Mouse (Mus musculus) embryonic facial prominence, embryonic 11.5 days (tissue): ENCODE data around the gene Decr2. TPM values are rescaled to one million over a fixed set of nuclear protein-coding genes. Genes with fewer than 3 reads are reported as not detected.

Experiments used
- ATAC-seq: fragments of 200-750 bp; cut with Nextera tagmentation; replicated peaks from 2 replicates; pipeline ENCODE4 v1.8.0; 2017; ENCODE audit warnings: low read depth; ENCODE audit not compliant: insufficient number of reproducible peaks, low FRiP score, low TSS enrichment
- DNase-seq: peaks from one replicate; pipeline ENCODE4 v3.0.0-alpha.2; 2015; ENCODE audit warnings: low spot score
- H3K27ac ChIP-seq: fragments of 300-500 bp; sonication (generic); replicated peaks from 2 replicates; pipeline ENCODE4 v1.5.1; 2014; ENCODE audit warnings: mild to moderate bottlenecking, low read depth, low read length, control low read depth
- H3K27me3 ChIP-seq: fragments of 300-500 bp; sonication (generic); 2 replicates; pipeline ENCODE4 v1.6.1; 2014; ENCODE audit warnings: mild to moderate bottlenecking, low read length, moderate library complexity, mixed read lengths; ENCODE audit not compliant: control insufficient read depth, insufficient read depth
- H3K36me3 ChIP-seq: fragments of 300-500 bp; sonication (generic); replicated peaks from 2 replicates; pipeline ENCODE4 v1.6.1; 2014; ENCODE audit warnings: low read depth, mild to moderate bottlenecking, low read length, moderate library complexity, mixed read lengths; ENCODE audit not compliant: control insufficient read depth, insufficient read depth
- H3K4me1 ChIP-seq: fragments of 300-500 bp; sonication (generic); 2 replicates; pipeline ENCODE4 v1.6.1; 2014; ENCODE audit warnings: low read length, mixed read lengths; ENCODE audit not compliant: control insufficient read depth, insufficient read depth
- H3K4me2 ChIP-seq: fragments of 300-500 bp; sonication (generic); 2 replicates; pipeline ENCODE4 v1.6.1; 2014; ENCODE audit warnings: low read depth, mild to moderate bottlenecking, control low read depth, low read length, moderate library complexity
- H3K4me3 ChIP-seq: fragments of 300-500 bp; sonication (generic); 2 replicates; pipeline ENCODE4 v1.5.1; 2014; ENCODE audit warnings: low read depth, low read length, control low read depth
- H3K9ac ChIP-seq: fragments of 300-500 bp; sonication (generic); replicated peaks from 2 replicates; pipeline ENCODE4 v1.6.1; 2014; ENCODE audit warnings: mild to moderate bottlenecking, control low read depth, low read length
- H3K9me3 ChIP-seq: fragments of 300-500 bp; sonication (generic); replicated peaks from 2 replicates; pipeline ENCODE4 v1.6.1; 2016; ENCODE audit warnings: mild to moderate bottlenecking, low read length, inconsistent platforms, mixed read lengths; ENCODE audit not compliant: control insufficient read depth
- WGBS: fragments of 180-500 bp; shearing (Covaris S2); extraction: QIAGEN DNeasy Blood & Tissue Kit; methylation state at CpG from one replicate; pipeline ENCODE4 v1.1.7; 2014; 5-methylcytosine and 5-hydroxymethylcytosine counted together
- polyA plus RNA-seq: library from polyadenylated mRNA; unstranded; fragments of >200 nt; fragmentation: Nextera tagmentation; extraction: Ambion mirVana; gene quantifications from 2 replicates; pipeline ENCODE4 v1.2.1, GENCODE M21; 2014

Decr2 gene
- polyA plus RNA-seq, 1 experiment from 2014 or later, result 18.8 TPM

DNA sequence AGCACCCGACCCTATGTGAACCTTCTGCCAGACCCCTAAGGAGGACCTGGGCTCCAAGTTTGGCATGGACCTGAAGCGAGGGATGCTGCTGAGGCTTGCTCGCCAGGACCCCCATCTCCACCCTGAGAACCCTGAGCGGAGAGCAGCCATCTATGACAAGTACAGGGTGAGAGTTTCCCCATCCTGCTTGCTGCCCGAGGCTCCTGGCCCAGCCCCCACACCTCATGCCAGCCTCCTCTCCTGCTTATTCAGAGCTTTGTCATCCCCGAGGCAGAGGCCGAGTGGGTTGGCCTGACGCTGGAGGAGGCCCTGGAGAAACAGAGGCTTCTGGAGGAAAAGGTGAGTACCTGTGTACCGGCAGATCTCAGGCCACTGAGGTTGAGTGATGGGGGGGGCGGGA is 35.1 kb upstream of the Decr2 start:
- Histone ChIP-seq H3K4me2 (no peak overlapping the region), H3K27me3 (no peaks in the 10 kb centered on the region), H3K36me3 (peaks cover 11% of the 10 kb centered on the region), H3K9me3 (no peaks in the 10 kb centered on the region), H3K9ac (no peak overlapping the region), H3K4me3 (no peak overlapping the region), H3K4me1 (peaks cover 6% of the 10 kb centered on the region; the same call in 1 of the 2 replicates), H3K27ac (no peak overlapping the region)
- 95% methylated on average over 10 of the region's 10 CpGs for WGBS
- ATAC-seq (no peak), DNase-seq (no peak)

DNA sequence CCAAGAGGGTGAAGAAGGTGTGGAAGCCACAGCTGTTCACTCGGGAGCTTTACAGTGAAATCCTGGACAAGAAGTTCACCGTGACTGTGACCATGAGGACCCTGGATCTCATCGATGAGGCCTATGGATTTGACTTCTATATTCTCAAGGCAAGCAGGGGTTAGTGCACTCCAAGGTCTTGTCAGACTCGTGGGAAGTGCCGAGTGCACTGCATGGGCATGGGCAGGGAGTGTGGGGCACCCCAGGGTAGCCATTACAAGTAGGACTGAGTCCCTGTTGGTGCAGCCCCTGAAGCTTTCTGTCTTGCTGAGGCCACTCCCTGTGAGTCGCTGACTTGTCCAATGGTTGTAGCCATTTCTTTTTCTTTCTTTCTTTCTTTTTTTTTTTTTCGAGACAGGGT is 34.4 kb upstream of the Decr2 start:
- no peaks in the 10 kb centered on the region for H3K9me3 ChIP-seq
- peaks cover 8% of the 10 kb centered on the region for H3K36me3 ChIP-seq
- no peaks in the 10 kb centered on the region for H3K27me3 ChIP-seq
- peaks cover 6% of the 10 kb centered on the region; the same call in 1 of the 2 replicates for H3K4me1 ChIP-seq
- peak overlapping the region; percentile 79 for H3K4me2 ChIP-seq
- H3K4me3 ChIP-seq, result peak overlapping the region; percentile 64
- peak overlapping the region; percentile 56; the same call in 1 of the 2 replicates for H3K9ac ChIP-seq
- DNase-seq (no peak), ATAC-seq (no peak)
- 87% methylated on average over 7 of the region's 7 CpGs for WGBS
- H3K27ac ChIP-seq, result no peak overlapping the region

DNA sequence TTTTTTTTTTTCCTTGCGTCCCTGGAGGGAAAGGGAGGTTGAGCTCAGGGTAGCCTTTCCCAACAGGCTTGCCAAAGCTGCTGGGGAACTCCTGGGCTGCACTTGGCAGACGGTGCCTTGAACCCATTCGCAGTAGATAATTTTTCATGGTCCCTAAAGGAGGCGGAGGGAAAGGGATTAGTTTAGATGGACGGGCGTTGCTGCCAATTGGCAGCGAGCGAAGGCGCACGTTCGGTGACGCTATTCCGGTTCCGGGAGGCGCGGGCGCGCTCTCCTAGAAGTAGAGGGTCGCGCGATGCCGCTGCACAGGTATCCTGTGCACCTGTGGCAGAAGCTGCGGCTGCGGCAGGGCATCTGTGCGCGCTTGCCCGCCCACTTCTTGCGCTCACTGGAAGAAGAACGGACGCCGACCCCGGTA is 33.1 kb upstream of the Decr2 start, which contains the start of gene Mrpl28:
Gene Mrpl28, plus strand, starts transcription at position 234 of the 418 bp plus-strand sequence.
- WGBS, result under 1% methylated on average over 32 of the region's 32 CpGs
- peak within 1 kb of the TSS; percentile 64 for H3K4me3 ChIP-seq
- ATAC-seq, result peak; percentile 81
- H3K4me1 ChIP-seq, result peaks cover 6% of the 10 kb centered on the region; the same call in 1 of the 2 replicates
- peak within 1 kb of the TSS; percentile 79 for H3K4me2 ChIP-seq
- peaks cover 6% of the 10 kb centered on the region for H3K36me3 ChIP-seq
- no peaks in the 10 kb centered on the region for H3K9me3 ChIP-seq
- peak within 1 kb of the TSS; percentile 56 for H3K9ac ChIP-seq
- H3K27ac ChIP-seq, result no peak within 1 kb of the TSS
- no peaks in the 10 kb centered on the region for H3K27me3 ChIP-seq
- DNase-seq, result peak; percentile 97

DNA sequence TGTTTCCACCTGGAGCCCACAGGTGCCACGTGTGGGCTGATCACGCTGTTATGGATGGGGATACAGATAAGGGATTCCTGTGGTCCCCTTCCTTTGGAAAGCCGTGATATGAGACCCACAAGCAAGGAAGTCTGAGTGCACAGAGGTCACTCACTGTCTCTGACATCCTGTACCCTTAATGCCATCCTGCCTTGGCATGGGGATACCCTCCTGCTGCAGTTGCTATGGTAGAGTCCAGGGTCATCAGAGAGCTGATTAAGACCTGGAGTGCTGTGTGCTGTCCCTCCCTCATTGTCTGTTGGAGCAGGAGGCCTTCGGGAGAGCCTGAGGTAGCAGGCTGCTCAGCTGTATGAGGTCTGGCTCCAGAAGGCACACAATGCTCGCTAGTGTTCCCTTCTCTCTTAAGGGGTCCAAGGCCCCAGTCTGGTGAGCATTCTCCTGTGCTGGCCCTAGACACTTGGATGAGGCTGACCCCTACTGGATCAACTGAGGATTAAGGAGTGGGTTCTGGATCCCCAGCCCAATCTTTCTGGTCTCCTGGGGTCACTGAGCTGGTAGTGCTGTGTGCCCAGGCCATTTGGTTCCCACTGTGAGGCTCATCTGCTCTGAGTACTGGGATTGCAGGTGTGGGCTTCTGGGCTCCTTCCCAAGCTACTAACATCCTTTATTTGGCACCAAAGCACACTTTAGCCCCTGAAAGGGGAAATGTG is 32.4 kb upstream of the Decr2 start:
- ATAC-seq, result no peak; the same call in 1 of the 2 replicates
- no peak overlapping the region for H3K4me2 ChIP-seq
- 50% methylated on average over 5 of the region's 5 CpGs for WGBS
- H3K27ac ChIP-seq, result no peak overlapping the region
- no peaks in the 10 kb centered on the region for H3K9me3 ChIP-seq
- peaks cover 6% of the 10 kb centered on the region for H3K36me3 ChIP-seq
- H3K4me3 ChIP-seq, result no peak overlapping the region
- no peaks in the 10 kb centered on the region for H3K27me3 ChIP-seq
- DNase-seq, result no peak
- H3K9ac ChIP-seq, result no peak overlapping the region
- peaks cover 6% of the 10 kb centered on the region; the same call in 1 of the 2 replicates for H3K4me1 ChIP-seq

DNA sequence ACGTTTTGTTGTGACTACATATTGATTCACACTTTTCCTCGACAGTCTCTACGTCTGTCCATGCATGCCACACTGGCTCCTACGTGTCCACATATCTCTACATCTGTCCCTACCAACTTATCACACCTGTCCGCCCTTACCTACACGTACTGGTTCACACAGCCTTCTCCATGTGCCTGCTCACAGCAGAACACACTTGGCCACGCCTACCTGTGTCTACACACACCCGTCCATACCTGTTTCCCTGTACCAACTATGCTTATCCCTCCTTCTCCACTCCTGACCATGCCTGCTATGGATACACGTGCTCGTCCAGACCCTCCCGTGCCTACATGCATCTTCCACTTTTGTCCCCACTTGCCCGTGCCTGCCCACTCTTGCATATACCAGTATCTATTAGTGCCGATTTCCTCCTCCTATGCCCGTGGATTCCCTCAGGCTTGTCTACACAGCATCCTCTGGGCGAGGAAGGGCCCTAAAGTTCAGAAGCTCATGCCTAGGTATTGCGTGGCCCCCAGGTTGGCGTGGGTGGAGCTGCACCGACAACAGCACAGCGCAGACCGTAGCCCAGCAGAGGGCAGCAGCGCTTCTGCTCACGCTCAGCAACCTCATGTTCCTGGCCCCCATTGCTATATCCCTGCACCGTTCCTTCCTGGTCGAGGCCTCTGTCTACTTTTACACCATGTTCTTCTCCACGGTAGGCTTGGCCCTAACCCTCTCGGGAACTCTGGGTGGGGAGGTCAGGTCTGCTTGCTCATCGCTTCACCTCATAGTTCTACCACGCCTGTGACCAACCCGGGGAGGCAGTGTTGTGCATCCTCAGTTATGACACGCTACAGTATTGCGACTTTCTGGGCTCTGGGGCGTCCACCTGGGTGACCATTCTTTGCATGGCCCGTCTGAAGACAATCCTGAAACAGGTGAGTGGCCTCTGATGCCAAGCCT is 29.9 kb upstream of the Decr2 start:
- no peak overlapping the region for H3K4me2 ChIP-seq
- H3K36me3 ChIP-seq, result no peaks in the 10 kb centered on the region
- peaks cover 10% of the 10 kb centered on the region for H3K27me3 ChIP-seq
- H3K9me3 ChIP-seq, result no peaks in the 10 kb centered on the region
- WGBS, result 50% methylated on average over 33 of the region's 33 CpGs
- DNase-seq (peak; percentile 81), ATAC-seq (no peak)
- H3K27ac ChIP-seq, result no peak overlapping the region
- H3K9ac ChIP-seq, result no peak overlapping the region
- H3K4me3 ChIP-seq, result no peak overlapping the region
- H3K4me1 ChIP-seq, result peaks cover 6% of the 10 kb centered on the region; the same call in 1 of the 2 replicates

DNA sequence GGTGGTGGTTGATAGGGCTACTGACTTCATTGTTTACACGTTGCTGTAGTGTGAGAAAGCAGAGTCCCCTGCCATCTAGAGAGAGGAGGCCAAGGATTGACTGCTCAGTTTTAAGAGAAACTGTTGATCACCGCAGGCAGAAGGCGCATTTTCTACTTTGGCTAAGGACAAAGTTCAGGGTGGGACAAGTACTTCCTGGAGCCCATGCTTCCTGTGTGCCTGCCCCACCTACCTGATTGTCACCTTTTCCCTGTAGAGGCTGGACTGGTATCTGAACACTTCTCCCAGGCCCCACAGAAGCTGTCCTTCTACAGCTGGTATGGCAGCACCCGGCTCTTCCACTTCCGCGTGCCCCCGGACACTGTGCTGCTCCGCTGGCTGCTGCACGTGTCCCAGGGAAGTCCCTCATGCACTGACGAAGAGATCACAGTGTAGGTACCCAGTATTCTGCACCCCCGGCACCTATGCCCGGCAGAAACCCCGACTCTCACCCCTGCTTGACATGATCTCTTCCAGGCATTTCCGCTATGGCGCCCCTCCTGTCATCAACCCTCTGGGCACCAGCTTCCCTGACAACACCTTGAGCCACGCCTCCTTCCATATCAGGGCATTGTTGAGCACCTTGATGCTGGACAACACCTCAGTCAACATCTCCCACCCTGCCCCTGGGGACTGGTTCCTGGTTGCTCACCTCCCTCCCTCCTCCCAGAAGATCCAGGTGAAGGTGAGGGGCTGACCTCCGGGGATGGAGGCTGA is 26.5 kb upstream of the Decr2 start:
- DNase-seq (no peak), ATAC-seq (no peak)
- no peak overlapping the region for H3K27ac ChIP-seq
- H3K9ac ChIP-seq, result no peak overlapping the region
- H3K27me3 ChIP-seq, result peaks cover 38% of the 10 kb centered on the region
- no peaks in the 10 kb centered on the region for H3K9me3 ChIP-seq
- H3K4me3 ChIP-seq, result no peak overlapping the region
- WGBS, result 85% methylated on average over 17 of the region's 17 CpGs
- H3K36me3 ChIP-seq, result no peaks in the 10 kb centered on the region
- H3K4me1 ChIP-seq, result 0 out of 2 replicates have a peak, but pooled peaks cover 2% of the 10 kb centered on the region
- H3K4me2 ChIP-seq, result no peak overlapping the region

DNA sequence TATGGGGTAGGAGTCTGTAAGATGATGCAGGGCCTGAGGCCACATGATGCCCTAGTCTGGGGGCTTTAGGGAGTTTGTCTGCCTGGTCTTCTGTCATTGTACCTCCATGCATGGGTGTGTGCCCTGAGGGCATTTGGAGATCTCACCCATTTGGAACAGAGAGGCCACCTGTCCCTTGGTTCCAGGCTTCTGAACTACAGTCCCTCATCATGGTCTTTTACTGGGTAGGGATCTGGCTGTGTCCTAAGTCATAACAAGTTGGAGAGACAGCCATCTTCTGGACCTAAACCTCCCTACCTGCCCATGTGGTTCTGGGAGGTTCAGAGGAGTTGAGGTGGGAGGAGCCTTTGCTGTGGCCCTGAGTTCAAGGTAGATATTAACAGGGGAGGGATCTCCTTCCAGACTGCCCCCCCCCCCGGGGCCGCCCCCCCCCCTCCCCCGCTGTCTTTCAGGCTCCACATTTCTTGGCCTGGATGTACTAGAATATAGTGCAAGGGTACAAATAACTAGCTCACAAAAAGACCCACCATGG is 25.9 kb upstream of the Decr2 start:
- DNase-seq (no peak), ATAC-seq (no peak)
- no peak overlapping the region for H3K4me3 ChIP-seq
- 100% methylated on average over 1 of the region's 3 CpGs for WGBS
- H3K9ac ChIP-seq, result no peak overlapping the region
- H3K36me3 ChIP-seq, result no peaks in the 10 kb centered on the region
- no peak overlapping the region for H3K4me2 ChIP-seq
- H3K27ac ChIP-seq, result no peak overlapping the region
- H3K9me3 ChIP-seq, result no peaks in the 10 kb centered on the region
- peaks cover 44% of the 10 kb centered on the region for H3K27me3 ChIP-seq
- 0 out of 2 replicates have a peak, but pooled peaks cover 2% of the 10 kb centered on the region for H3K4me1 ChIP-seq
